ENCODE assay signal across 21 mouse cellular contexts in genomic region chr2:132206316-132206881, GRCm38 (mm10). TPM values are rescaled to one million over a fixed set of nuclear protein-coding genes. Genes with fewer than 3 reads are reported as not detected.
DNase-seq lines count a peak whose midpoint lies in the region; ATAC-seq and TF ChIP-seq lines count a peak whose summit lies in the region.
"Had no signal": no experiment of that assay in that cellular context is flagged by ENCODE, and none has a peak within 500 bp of the region (broad histone marks: within the 10 kb centered on the region; RNA-seq: fewer than 3 reads in every experiment).

No protein-coding gene starts in this region.

- TF ChIP-seq EP300 in heart, adult 2 months (IDR thresholded peaks at IDR 0.05; ENCODE audit: insufficient read depth, low read depth, low read length) = no peak

- H3K27ac ChIP-seq in heart, embryonic 12.5 days (ENCODE audit: poor library complexity, severe bottlenecking) = no peak overlapping the region
- H3K27ac ChIP-seq in heart, adult 2 months = no peak overlapping the region
- H3K27ac ChIP-seq in intestine, embryonic 16.5 days (ENCODE audit: low read length) = no peak overlapping the region; the same call in 1 of the 2 replicates
- no peak overlapping the region for H3K27ac ChIP-seq in kidney, embryonic 14.5 days (ENCODE audit: low read depth, low read length)
- no peak overlapping the region for H3K27ac ChIP-seq in layer of hippocampus, adult 2 months
- H3K27ac ChIP-seq: forebrain, embryonic 13.5 days; heart, embryonic 10.5 days; neural tube, embryonic 13.5 days had no signal

- H3K4me3 ChIP-seq in heart, embryonic 12.5 days = no peak overlapping the region
- H3K4me3 ChIP-seq in heart, adult 2 months = no peak overlapping the region
- no peak overlapping the region for H3K4me3 ChIP-seq in intestine, embryonic 16.5 days (ENCODE audit: low read length)
- no peak overlapping the region for H3K4me3 ChIP-seq in kidney, embryonic 14.5 days (ENCODE audit: low read length)
- H3K4me3 ChIP-seq in layer of hippocampus, adult 2 months = no peak overlapping the region
- H3K4me3 ChIP-seq: forebrain, embryonic 13.5 days; heart, embryonic 10.5 days; neural tube, embryonic 13.5 days had no signal

- H3K27me3 ChIP-seq in heart, embryonic 12.5 days (replicated peaks) = no peaks in the 10 kb centered on the region
- no peaks in the 10 kb centered on the region for H3K27me3 ChIP-seq in heart, adult 2 months (ENCODE audit: control insufficient read depth, insufficient read depth, low read length)
- no peaks in the 10 kb centered on the region for H3K27me3 ChIP-seq in intestine, embryonic 16.5 days (replicated peaks; ENCODE audit: control insufficient read depth, insufficient read depth, low read length)
- no peaks in the 10 kb centered on the region for H3K27me3 ChIP-seq in kidney, embryonic 14.5 days (ENCODE audit: control insufficient read depth, insufficient read depth, low read length)
- H3K27me3 ChIP-seq: forebrain, embryonic 13.5 days; neural tube, embryonic 13.5 days had no signal

- no peak for TF ChIP-seq CTCF in heart, adult 2 months (IDR thresholded peaks at IDR 0.05)
- TF ChIP-seq CTCF in layer of hippocampus, adult 2 months (conservative IDR thresholded peaks at IDR 0.05) = no peak

- no peaks in the 10 kb centered on the region for H3K4me1 ChIP-seq in heart, embryonic 12.5 days (replicated peaks)
- H3K4me1 ChIP-seq in heart, adult 2 months (ENCODE audit: control insufficient read depth, insufficient read depth, low read length) = no peaks in the 10 kb centered on the region
- H3K4me1 ChIP-seq in intestine, embryonic 16.5 days (ENCODE audit: control insufficient read depth, insufficient read depth, low read length) = peaks cover 5% of the 10 kb centered on the region; the same call in 1 of the 2 replicates
- H3K4me1 ChIP-seq in kidney, embryonic 14.5 days (ENCODE audit: control insufficient read depth, insufficient read depth, low read length) = no peaks in the 10 kb centered on the region
- H3K4me1 ChIP-seq: forebrain, embryonic 13.5 days; heart, embryonic 10.5 days; neural tube, embryonic 13.5 days had no signal

- no peak for TF ChIP-seq POLR2A in heart, adult 2 months (IDR thresholded peaks at IDR 0.05; ENCODE audit: insufficient read depth, low read depth, low read length)

- no peaks in the 10 kb centered on the region for H3K36me3 ChIP-seq in heart, embryonic 12.5 days
- H3K36me3 ChIP-seq in heart, adult 2 months (ENCODE audit: control insufficient read depth, insufficient read depth, low read length) = no peaks in the 10 kb centered on the region
- no peaks in the 10 kb centered on the region for H3K36me3 ChIP-seq in intestine, embryonic 16.5 days (ENCODE audit: control insufficient read depth, insufficient read depth, low read length)
- H3K36me3 ChIP-seq in kidney, embryonic 14.5 days (ENCODE audit: control insufficient read depth, insufficient read depth, low read length) = no peaks in the 10 kb centered on the region
- H3K36me3 ChIP-seq: heart, embryonic 10.5 days; neural tube, embryonic 13.5 days had no signal

- no peaks in the 10 kb centered on the region for H3K79me2 ChIP-seq in heart, adult 2 months (replicated peaks; ENCODE audit: control insufficient read depth, insufficient read depth, low read length)

- 67% methylated on average over 16 of the region's 16 CpGs for WGBS in heart, embryonic 12.5 days
- 79% methylated on average over 16 of the region's 16 CpGs for WGBS in heart, adult 2 months
- 79% methylated on average over 16 of the region's 16 CpGs for WGBS in intestine, embryonic 16.5 days
- WGBS in kidney, embryonic 14.5 days = 92% methylated on average over 16 of the region's 16 CpGs

- DNase-seq in heart, adult 2 months = no peak
- DNase-seq in adrenal gland, adult 8-10 months = peak; percentile 66
- no peak for DNase-seq in cerebellum, adult 8-10 months
- DNase-seq in natural killer cell, adult 2 months (ENCODE audit: low spot score in 2 of 2) = no peak
- DNase-seq in layer of hippocampus, adult 2 months (ENCODE audit: low spot score in 2 of 2) = no peak
- DNase-seq: B cell, adult 2 months; cerebellum, postnatal 25 days; gastrocnemius, postnatal 36 days; heart, postnatal 36 days; kidney, adult 9 months; kidney, postnatal 4 days; lung, adult 18-20 months; lung, postnatal 36 days; right cerebral cortex, postnatal 14 days had no signal

- ATAC-seq in heart, embryonic 12.5 days (ENCODE audit: insufficient number of reproducible peaks, low FRiP score) = 0 out of 2 replicates have a peak, but pooled peaks have one; percentile 42
- ATAC-seq in intestine, embryonic 16.5 days = peak; percentile 63
- ATAC-seq in kidney, embryonic 14.5 days (ENCODE audit: low FRiP score, low TSS enrichment) = no peak
- ATAC-seq: forebrain, embryonic 13.5 days; hindbrain, embryonic 16.5 days had no signal

- H3K9me3 ChIP-seq in heart, embryonic 12.5 days (replicated peaks) = no peaks in the 10 kb centered on the region
- no peaks in the 10 kb centered on the region for H3K9me3 ChIP-seq in intestine, embryonic 16.5 days (ENCODE audit: control insufficient read depth, low read length)
- H3K9me3 ChIP-seq in kidney, embryonic 14.5 days (ENCODE audit: control insufficient read depth, low read length) = no peaks in the 10 kb centered on the region
- H3K9me3 ChIP-seq: forebrain, embryonic 13.5 days; heart, embryonic 10.5 days; neural tube, embryonic 13.5 days had no signal

- no peak overlapping the region for H3K9ac ChIP-seq in heart, embryonic 12.5 days
- H3K9ac ChIP-seq in heart, adult 2 months (ENCODE audit: low read depth, low read length) = no peak overlapping the region
- no peak overlapping the region for H3K9ac ChIP-seq in intestine, embryonic 16.5 days (ENCODE audit: low read depth, low read length)
- H3K9ac ChIP-seq in kidney, embryonic 14.5 days (ENCODE audit: low read depth, low read length) = no peak overlapping the region
- H3K9ac ChIP-seq: forebrain, embryonic 13.5 days; neural tube, embryonic 13.5 days had no signal

- no peak overlapping the region for H3K4me2 ChIP-seq in heart, embryonic 12.5 days
- no peak overlapping the region for H3K4me2 ChIP-seq in intestine, embryonic 16.5 days (ENCODE audit: low read depth, low read length)
- H3K4me2 ChIP-seq in kidney, embryonic 14.5 days (replicated peaks; ENCODE audit: low read depth, low read length) = no peak overlapping the region
- H3K4me2 ChIP-seq: forebrain, embryonic 13.5 days; neural tube, embryonic 13.5 days had no signal

- intact Hi-C loops in heart, adult 2 months (cut with DNase I) = no loop called here

RNA-seq across cellular contexts. Expression of gene Tmem230, which starts 41.2 kb away (rescaled TPM):
- 40.3 and 40.7 TPM in 2 replicates for polyA plus RNA-seq in heart, embryonic 12.5 days (2016; fragmentation: Nextera tagmentation; extraction: Ambion mirVana)
- 10 to 100 TPM; 23.1 to 23.3 TPM for total RNA-seq in heart, adult 2 months (2021)
- 28.0 and 43.2 TPM in 2 replicates for polyA plus RNA-seq in heart, adult 2 months (2012; rRNA removed)
- 10 to 100 TPM; 44.1 to 48.7 (median 46.3) TPM for total RNA-seq in adrenal gland, adult 8-10 months (2022)
- 46.1 and 48.4 TPM in 2 replicates for polyA plus RNA-seq in intestine, embryonic 16.5 days (2015; fragmentation: Nextera tagmentation; extraction: Ambion mirVana)
- 42.9 and 47.3 TPM in 2 replicates for polyA plus RNA-seq in kidney, embryonic 14.5 days (2014; fragmentation: Nextera tagmentation; extraction: Ambion mirVana)
- total RNA-seq in layer of hippocampus, adult 2 months (2021) = 10 to 100 TPM; 30.3 to 32.9 TPM

RNA-seq across cellular contexts. Expression of gene Pcna, which starts 46.7 kb away (rescaled TPM):
- 172 and 177 TPM in 2 replicates for polyA plus RNA-seq in heart, embryonic 12.5 days (2016; fragmentation: Nextera tagmentation; extraction: Ambion mirVana)
- 10 to 100 TPM; 36.5 to 39.9 TPM for total RNA-seq in heart, adult 2 months (2021)
- 25.9 and 35.8 TPM in 2 replicates for polyA plus RNA-seq in heart, adult 2 months (2012; rRNA removed)
- total RNA-seq in adrenal gland, adult 8-10 months (2022) = 10 to 100 TPM; 58.8 to 71.5 (median 65.4) TPM
- polyA plus RNA-seq in intestine, embryonic 16.5 days (2015; fragmentation: Nextera tagmentation; extraction: Ambion mirVana) = 189 and 217 TPM in 2 replicates
- polyA plus RNA-seq in kidney, embryonic 14.5 days (2014; fragmentation: Nextera tagmentation; extraction: Ambion mirVana) = 339 and 383 TPM in 2 replicates
- total RNA-seq in layer of hippocampus, adult 2 months (2021) = 10 to 100 TPM; 47.2 to 51.9 TPM

RNA-seq across cellular contexts. Expression of gene Cds2, which starts 56.5 kb away (rescaled TPM):
- polyA plus RNA-seq in heart, embryonic 12.5 days (2016; fragmentation: Nextera tagmentation; extraction: Ambion mirVana) = 18.9 and 21.0 TPM in 2 replicates
- total RNA-seq in heart, adult 2 months (2021) = 10 to 100 TPM; 75.4 to 90.4 TPM
- polyA plus RNA-seq in heart, adult 2 months (2012; rRNA removed) = 48.0 and 85.1 TPM in 2 replicates
- 100 to 1,000 TPM in 1 of 4 experiments, 10 to 100 TPM in 3; 73.5 to 114 (median 87.4) TPM for total RNA-seq in adrenal gland, adult 8-10 months (2022)
- 17.4 and 20.5 TPM in 2 replicates for polyA plus RNA-seq in intestine, embryonic 16.5 days (2015; fragmentation: Nextera tagmentation; extraction: Ambion mirVana)
- polyA plus RNA-seq in kidney, embryonic 14.5 days (2014; fragmentation: Nextera tagmentation; extraction: Ambion mirVana) = 24.4 and 27.3 TPM in 2 replicates
- 100 to 1,000 TPM; 257 to 258 TPM for total RNA-seq in layer of hippocampus, adult 2 months (2021)
